Mouse (Mus musculus) kidney, postnatal 0 days (tissue): ENCODE measurements around the gene Anapc11. TPM values are rescaled to one million over a fixed set of nuclear protein-coding genes. Genes with fewer than 3 reads are reported as not detected.

Source experiments
- ATAC-seq: fragments of 200-750 bp; cut with Nextera tagmentation; replicated peaks from 2 replicates; pipeline ENCODE4 v1.8.0; 2017; ENCODE audit warnings: low read depth, moderate number of reproducible peaks, moderate TSS enrichment, moderate library complexity; ENCODE audit not compliant: low FRiP score
- DNase-seq: peaks from one replicate; pipeline ENCODE4 v3.0.0-alpha.2; 2016; ENCODE audit warnings: low spot score
- H3K27ac ChIP-seq: fragments of 300-500 bp; sonication (generic); 2 replicates; pipeline ENCODE4 v1.5.1; 2014; ENCODE audit warnings: mild to moderate bottlenecking
- H3K27me3 ChIP-seq: fragments of 300-500 bp; sonication (generic); 2 replicates; pipeline ENCODE4 v1.6.1; 2014; ENCODE audit warnings: low read length, mixed read lengths; ENCODE audit not compliant: insufficient read depth
- H3K36me3 ChIP-seq: fragments of 300-500 bp; sonication (generic); 2 replicates; pipeline ENCODE4 v1.6.1; 2014; ENCODE audit warnings: low read length, mixed read lengths; ENCODE audit not compliant: insufficient read depth
- H3K4me1 ChIP-seq: fragments of 300-500 bp; sonication (generic); replicated peaks from 2 replicates; pipeline ENCODE4 v1.6.1; 2014; ENCODE audit warnings: antibody characterized with exemption, low read length, mixed read lengths; ENCODE audit not compliant: insufficient read depth
- H3K4me2 ChIP-seq: fragments of 300-500 bp; sonication (generic); 2 replicates; pipeline ENCODE4 v1.6.1; 2014; ENCODE audit warnings: mild to moderate bottlenecking, low read length, moderate library complexity, mixed read lengths
- H3K4me3 ChIP-seq: fragments of 300-500 bp; sonication (generic); replicated peaks from 2 replicates; pipeline ENCODE4 v1.5.1; 2014; ENCODE audit warnings: low read depth, low read length
- H3K9ac ChIP-seq: fragments of 300-500 bp; sonication (generic); 2 replicates; pipeline ENCODE4 v1.6.1; 2014; ENCODE audit warnings: low read depth, low read length
- H3K9me3 ChIP-seq: fragments of 300-500 bp; sonication (generic); replicated peaks from 2 replicates; pipeline ENCODE4 v1.6.1; 2016; ENCODE audit warnings: low read length, inconsistent platforms, mixed read lengths
- CTCF ChIP-seq: IDR thresholded peaks from 2 replicates; pipeline ENCODE4 v1.5.1; 2016; ENCODE audit warnings: antibody characterized with exemption, low read depth, mild to moderate bottlenecking, moderate library complexity
- WGBS: fragments of 180-500 bp; shearing (Covaris S2); extraction: QIAGEN DNeasy Blood & Tissue Kit; methylation state at CpG from one replicate; pipeline ENCODE4 v1.1.7; 2014; 5-methylcytosine and 5-hydroxymethylcytosine counted together
- polyA plus RNA-seq: library from polyadenylated mRNA; unstranded; fragments of >200 nt; fragmentation: Nextera tagmentation; extraction: Ambion mirVana; gene quantifications from 2 replicates; pipeline ENCODE4 v1.2.1, GENCODE M21; 2015

The Anapc11 gene
- polyA plus RNA-seq, 1 experiment from 2014 or later, result 159 TPM

DNA sequence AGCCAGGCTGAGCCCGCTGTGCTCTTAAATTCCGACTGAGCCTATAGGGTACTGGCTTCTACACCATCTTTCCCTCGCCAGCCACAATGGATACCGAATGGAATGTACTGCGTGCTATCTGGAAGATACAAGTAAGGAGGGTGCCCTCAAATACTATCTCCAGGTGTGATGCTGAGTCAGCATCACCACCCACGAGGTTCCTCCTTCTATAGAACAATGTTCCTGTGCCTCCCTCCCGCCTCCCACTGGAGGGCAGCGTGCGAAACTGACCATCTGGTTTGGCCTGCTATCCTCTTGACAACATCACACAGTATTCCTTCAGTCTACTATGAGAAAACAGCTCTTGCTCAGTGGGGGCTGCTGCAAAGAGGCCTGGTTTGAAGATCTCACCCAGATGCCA lies 33.1 kb upstream of the Anapc11 start:
- Histone ChIP-seq H3K9me3 (no peaks in the 10 kb centered on the region), H3K4me1 (no peaks in the 10 kb centered on the region), H3K36me3 (peaks cover 82% of the 10 kb centered on the region), H3K27me3 (no peaks in the 10 kb centered on the region), H3K27ac (no peak overlapping the region), H3K4me2 (no peak overlapping the region), H3K4me3 (no peak overlapping the region), H3K9ac (no peak overlapping the region)
- TF ChIP-seq CTCF, result peak; percentile 6; the same call in 1 of the 2 replicates
- 83% methylated on average over 9 of the region's 9 CpGs for WGBS
- ATAC-seq (no peak), DNase-seq (no peak)

- Histone ChIP-seq H3K4me2 (no peak overlapping the region), H3K4me3 (no peak overlapping the region), H3K27ac (no peak overlapping the region), H3K4me1 (no peaks in the 10 kb centered on the region; the same call in 1 of the 2 replicates), H3K9ac (no peak overlapping the region), H3K27me3 (no peaks in the 10 kb centered on the region), H3K36me3 (peaks cover 62% of the 10 kb centered on the region), H3K9me3 (no peaks in the 10 kb centered on the region)
- WGBS, result 96% methylated on average over 6 of the region's 6 CpGs
- DNase-seq (no peak), ATAC-seq (no peak)
- TF ChIP-seq CTCF, result no peak
Observed at GRCm38 (mm10) chr11:120568324-120568723, 29.9 kb upstream of the Anapc11 start.

GRCm38 (mm10) chr11:120571122-120571521 lies 27.1 kb upstream of the Anapc11 start:
- peak overlapping the region; percentile 62 for H3K4me2 ChIP-seq
- WGBS, result 63% methylated on average over 3 of the region's 3 CpGs
- no peak overlapping the region for H3K27ac ChIP-seq

GRCm38 (mm10) chr11:120571754-120572416 lies 26.3 kb upstream of the Anapc11 start:
- peak overlapping the region; percentile 62 for H3K4me2 ChIP-seq
- no peak for ATAC-seq

More at GRCm38 (mm10) chr11:120571122-120571521, 27.1 kb upstream of the Anapc11 start:
- H3K27me3 ChIP-seq, result no peaks in the 10 kb centered on the region
- H3K4me1 ChIP-seq, result peaks cover 7% of the 10 kb centered on the region; the same call in 1 of the 2 replicates
- DNase-seq, result no peak
- no peak for TF ChIP-seq CTCF
- no peak for ATAC-seq
- H3K9me3 ChIP-seq, result no peaks in the 10 kb centered on the region
- peaks cover 40% of the 10 kb centered on the region for H3K36me3 ChIP-seq
- H3K4me3 ChIP-seq, result peak overlapping the region; percentile 95; the same call in 1 of the 2 replicates
- peak overlapping the region; percentile 93; the same call in 1 of the 2 replicates for H3K9ac ChIP-seq

GRCm38 (mm10) chr11:120572417-120572751 lies 25.8 kb upstream of the Anapc11 start:
- ATAC-seq (peak; percentile 26; the same call in 1 of the 2 replicates), DNase-seq (no peak)
- WGBS, result under 1% methylated on average over 22 of the region's 24 CpGs
- H3K27me3 ChIP-seq, result no peaks in the 10 kb centered on the region
- H3K9ac ChIP-seq, result peak overlapping the region; percentile 93
- peak overlapping the region; percentile 87 for H3K27ac ChIP-seq
- peak; percentile 9; the same call in 1 of the 2 replicates for TF ChIP-seq CTCF
- H3K4me3 ChIP-seq, result peak overlapping the region; percentile 95
- H3K9me3 ChIP-seq, result no peaks in the 10 kb centered on the region
- peaks cover 7% of the 10 kb centered on the region; the same call in 1 of the 2 replicates for H3K4me1 ChIP-seq
- H3K4me2 ChIP-seq, result peak overlapping the region; percentile 62
- H3K36me3 ChIP-seq, result peaks cover 29% of the 10 kb centered on the region

More at GRCm38 (mm10) chr11:120571754-120572416, 26.3 kb upstream of the Anapc11 start:
- Histone ChIP-seq H3K27me3 (no peaks in the 10 kb centered on the region), H3K4me3 (peak overlapping the region; percentile 95), H3K9me3 (no peaks in the 10 kb centered on the region), H3K4me1 (peaks cover 7% of the 10 kb centered on the region; the same call in 1 of the 2 replicates), H3K27ac (peak overlapping the region; percentile 87), H3K36me3 (peaks cover 34% of the 10 kb centered on the region), H3K9ac (peak overlapping the region; percentile 93)
- TF ChIP-seq CTCF, result no peak
- no peak for DNase-seq
- WGBS, result 6% methylated on average over 11 of the region's 11 CpGs

DNA sequence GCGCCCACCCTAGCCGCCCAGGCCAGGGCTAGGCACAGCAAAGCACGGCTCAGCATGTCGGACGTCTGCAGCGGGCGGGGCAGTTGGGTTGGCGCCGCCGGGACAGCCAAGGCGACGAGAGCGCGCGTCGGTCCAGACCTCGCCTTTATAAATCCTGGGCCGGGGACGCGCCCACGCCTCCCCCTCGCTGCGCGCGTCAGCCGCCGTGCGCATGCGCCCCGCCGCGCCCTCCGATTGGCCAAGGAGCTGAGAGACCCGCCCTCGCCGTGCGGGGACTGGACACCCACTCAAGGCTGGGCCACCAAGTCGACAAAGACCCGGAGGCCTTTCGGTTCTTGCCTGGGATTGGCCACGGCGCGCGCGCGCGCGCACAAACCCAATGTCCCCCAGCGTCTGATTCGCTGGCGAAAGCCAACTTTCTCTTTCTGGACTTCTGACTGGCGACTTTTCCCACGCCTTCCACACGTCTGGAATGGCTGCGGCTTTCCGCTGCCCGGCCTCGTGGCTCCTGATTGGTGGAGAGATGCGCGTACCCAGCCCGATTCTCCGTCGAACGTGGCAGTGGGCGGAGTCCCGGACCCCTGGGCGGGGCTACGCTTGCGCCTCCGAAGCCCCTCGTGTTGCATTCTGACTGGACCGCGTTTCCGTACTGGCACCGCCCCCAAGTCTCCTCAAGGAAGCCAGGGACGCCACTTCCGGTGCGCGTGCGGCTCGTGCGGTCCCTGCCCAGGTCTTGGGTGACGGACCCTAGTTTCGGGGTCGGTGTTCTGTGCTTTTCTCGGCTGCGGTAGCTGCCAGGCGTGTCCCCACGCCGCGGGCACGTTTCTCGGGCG lies 25.3 kb upstream of the Anapc11 start, which contains the start of gene P4hb:
Gene P4hb, minus strand, starts transcription at position 502 of the 833 bp plus-strand sequence.
- TF ChIP-seq CTCF, result no peak
- ATAC-seq (peak; percentile 95), DNase-seq (peak; percentile 100)
- Histone ChIP-seq H3K9me3 (no peaks in the 10 kb centered on the region), H3K36me3 (peaks cover 26% of the 10 kb centered on the region), H3K9ac (peak within 1 kb of the TSS; percentile 93), H3K4me3 (peak within 1 kb of the TSS; percentile 95), H3K4me1 (peaks cover 7% of the 10 kb centered on the region; the same call in 1 of the 2 replicates), H3K27ac (peak within 1 kb of the TSS; percentile 96), H3K4me2 (peak within 1 kb of the TSS; percentile 90), H3K27me3 (no peaks in the 10 kb centered on the region)
- WGBS, result under 1% methylated on average over 87 of the region's 94 CpGs
